15 mouse cellular contexts compared by ENCODE assay signal in the genomic region with DNA sequence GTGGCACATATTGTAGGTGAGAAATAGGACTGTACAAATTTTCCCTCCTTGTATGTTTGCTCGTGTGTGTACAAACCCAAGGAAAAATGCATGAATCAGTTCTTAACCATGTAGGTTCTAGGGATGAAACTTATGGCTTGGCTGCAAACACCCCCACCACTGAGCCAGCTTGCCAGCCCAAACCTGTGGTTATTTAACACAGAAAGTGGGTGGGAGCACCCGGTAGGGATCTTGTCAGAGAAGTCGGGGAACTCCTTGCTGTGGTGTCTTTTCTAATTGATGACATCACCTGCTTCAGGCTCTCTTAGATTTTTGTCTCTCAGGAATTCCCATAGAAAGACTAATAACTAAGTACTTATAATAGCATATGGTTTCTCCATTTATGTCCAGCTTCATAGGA.
"Had no signal": no experiment of that assay in that cellular context is flagged by ENCODE, and none has a peak within 500 bp of the region (broad histone marks: within the 10 kb centered on the region; RNA-seq: fewer than 3 reads in every experiment).

No protein-coding gene starts in this region.

- H3K9me3 ChIP-seq: neural tube, embryonic 12.5 days; neural tube, embryonic 13.5 days; neural tube, embryonic 15.5 days; stomach, embryonic 15.5 days had no signal

- H3K27ac ChIP-seq: neural tube, embryonic 12.5 days; neural tube, embryonic 13.5 days; neural tube, embryonic 15.5 days; stomach, embryonic 15.5 days; stomach, postnatal 0 days had no signal

- H3K36me3 ChIP-seq: neural tube, embryonic 12.5 days; neural tube, embryonic 15.5 days; stomach, embryonic 15.5 days had no signal

- DNase-seq: retina, postnatal 1 day; right cerebral cortex, postnatal 14 days; right cerebral cortex, postnatal 25 days; spleen, adult 18-20 months; thymus, adult 18-20 months; thymus, adult 2 months; thymus, postnatal 14 days; thymus, postnatal 25 days; thymus, postnatal 36 days; thymus, postnatal 4 days had no signal

- H3K27me3 ChIP-seq: neural tube, embryonic 12.5 days; neural tube, embryonic 13.5 days; neural tube, embryonic 15.5 days; stomach, embryonic 15.5 days had no signal

- H3K4me3 ChIP-seq: neural tube, embryonic 12.5 days; neural tube, embryonic 13.5 days; neural tube, embryonic 15.5 days; stomach, embryonic 15.5 days had no signal

- H3K4me1 ChIP-seq: neural tube, embryonic 12.5 days; neural tube, embryonic 13.5 days; neural tube, embryonic 15.5 days; stomach, embryonic 15.5 days had no signal

- H3K9ac ChIP-seq: neural tube, embryonic 12.5 days; neural tube, embryonic 13.5 days; neural tube, embryonic 15.5 days; stomach, embryonic 15.5 days had no signal

- H3K4me2 ChIP-seq: neural tube, embryonic 12.5 days; neural tube, embryonic 13.5 days; neural tube, embryonic 15.5 days; stomach, embryonic 15.5 days had no signal
